Mouse (Mus musculus) embryonic facial prominence, embryonic 15.5 days (tissue): ENCODE data around the gene Btc. TPM values are rescaled to one million over a fixed set of nuclear protein-coding genes. Genes with fewer than 3 reads are reported as not detected.

Experiments used
- ATAC-seq: fragments of 200-750 bp; cut with Nextera tagmentation; 2 replicates; pipeline ENCODE4 v1.8.0; 2017; ENCODE audit warnings: low read depth, moderate TSS enrichment; ENCODE audit not compliant: insufficient number of reproducible peaks, low FRiP score, low TSS enrichment
- H3K27ac ChIP-seq: fragments of 300-500 bp; sonication (generic); replicated peaks from 2 replicates; pipeline ENCODE4 v1.5.1; 2015; ENCODE audit warnings: mild to moderate bottlenecking, inconsistent platforms
- H3K27me3 ChIP-seq: fragments of 300-500 bp; sonication (generic); 2 replicates; pipeline ENCODE4 v1.6.1; 2015; ENCODE audit warnings: inconsistent platforms
- H3K36me3 ChIP-seq: fragments of 300-500 bp; sonication (generic); 2 replicates; pipeline ENCODE4 v1.6.1; 2015; ENCODE audit warnings: mild to moderate bottlenecking, inconsistent platforms
- H3K4me1 ChIP-seq: fragments of 300-500 bp; sonication (generic); 2 replicates; pipeline ENCODE4 v1.6.1; 2015; ENCODE audit warnings: inconsistent platforms
- H3K4me2 ChIP-seq: fragments of 300-500 bp; sonication (generic); replicated peaks from 2 replicates; pipeline ENCODE4 v1.6.1; 2015; ENCODE audit warnings: mild to moderate bottlenecking, inconsistent platforms
- H3K4me3 ChIP-seq: fragments of 300-500 bp; sonication (generic); replicated peaks from 2 replicates; pipeline ENCODE4 v1.5.1; 2015; ENCODE audit warnings: mild to moderate bottlenecking, inconsistent platforms
- H3K9ac ChIP-seq: fragments of 300-500 bp; sonication (generic); 2 replicates; pipeline ENCODE4 v1.6.1; 2015; ENCODE audit warnings: inconsistent platforms
- H3K9me3 ChIP-seq: fragments of 300-500 bp; sonication (generic); replicated peaks from 2 replicates; pipeline ENCODE4 v1.6.1; 2016; ENCODE audit warnings: inconsistent platforms
- WGBS: fragments of 180-500 bp; shearing (Covaris S2); methylation state at CpG from one replicate; pipeline ENCODE4 v1.1.7; 2015; 5-methylcytosine and 5-hydroxymethylcytosine counted together
- polyA plus RNA-seq: library from polyadenylated mRNA; unstranded; fragments of >200 nt; fragmentation: Nextera tagmentation; extraction: Ambion mirVana; gene quantifications from 2 replicates; pipeline ENCODE4 v1.2.1, GENCODE M21; 2015

Btc gene
- polyA plus RNA-seq, 1 experiment from 2014 or later: 3.2 TPM

DNA sequence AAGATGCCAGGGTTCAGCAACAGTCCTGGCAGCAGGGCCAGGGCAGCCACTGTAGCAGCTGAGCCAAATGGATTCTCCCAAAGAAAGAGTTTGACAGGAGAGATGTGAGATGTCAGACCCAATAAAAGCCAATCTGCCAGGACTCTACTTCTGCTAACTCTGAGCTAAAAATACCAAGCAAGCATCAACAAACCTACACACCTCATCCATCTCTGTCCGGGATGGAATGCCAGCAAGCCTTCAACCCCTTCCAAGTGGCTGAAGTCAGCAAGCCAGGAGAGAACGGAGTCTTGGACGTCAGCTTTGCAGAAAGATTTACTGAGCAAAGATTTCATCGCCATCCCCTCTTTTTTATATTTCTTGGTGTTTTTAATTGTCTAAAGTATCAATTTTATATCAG is 88.8 kb downstream of the Btc start:
- Histone ChIP-seq H3K27ac (no peak overlapping the region), H3K4me2 (no peak overlapping the region), H3K9ac (no peak overlapping the region), H3K9me3 (no peaks in the 10 kb centered on the region), H3K4me1 (no peaks in the 10 kb centered on the region), H3K36me3 (no peaks in the 10 kb centered on the region), H3K27me3 (no peaks in the 10 kb centered on the region), H3K4me3 (no peak overlapping the region)
- 89% methylated on average over 4 of the region's 4 CpGs for WGBS
- ATAC-seq: no peak

DNA sequence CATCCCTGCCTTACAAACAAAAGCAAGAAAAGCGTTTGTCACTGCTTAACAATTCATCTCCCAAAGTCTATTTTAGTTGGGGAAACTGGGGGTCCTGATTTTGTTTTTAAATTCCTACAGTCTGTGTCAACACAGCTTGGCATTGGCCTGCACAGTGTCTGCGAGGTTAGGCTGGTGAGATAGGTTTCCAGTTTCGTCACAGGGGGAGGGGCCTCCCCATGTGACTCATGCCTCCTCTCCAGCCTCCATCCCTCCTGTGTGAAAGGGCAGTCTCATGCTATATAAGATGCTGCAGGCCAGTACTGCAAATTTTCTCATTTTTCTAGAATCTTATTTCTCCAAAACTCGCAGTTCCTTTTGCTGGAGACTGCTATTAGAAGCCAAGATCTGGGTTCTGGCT is 91.0 kb downstream of the Btc start:
- H3K9me3 ChIP-seq: no peaks in the 10 kb centered on the region
- H3K36me3 ChIP-seq: no peaks in the 10 kb centered on the region
- no peak overlapping the region for H3K4me2 ChIP-seq
- 39% methylated on average over 4 of the region's 4 CpGs for WGBS
- no peak overlapping the region for H3K27ac ChIP-seq
- H3K4me3 ChIP-seq: no peak overlapping the region
- H3K27me3 ChIP-seq: no peaks in the 10 kb centered on the region
- H3K4me1 ChIP-seq: no peaks in the 10 kb centered on the region
- ATAC-seq: no peak
- H3K9ac ChIP-seq: no peak overlapping the region

DNA sequence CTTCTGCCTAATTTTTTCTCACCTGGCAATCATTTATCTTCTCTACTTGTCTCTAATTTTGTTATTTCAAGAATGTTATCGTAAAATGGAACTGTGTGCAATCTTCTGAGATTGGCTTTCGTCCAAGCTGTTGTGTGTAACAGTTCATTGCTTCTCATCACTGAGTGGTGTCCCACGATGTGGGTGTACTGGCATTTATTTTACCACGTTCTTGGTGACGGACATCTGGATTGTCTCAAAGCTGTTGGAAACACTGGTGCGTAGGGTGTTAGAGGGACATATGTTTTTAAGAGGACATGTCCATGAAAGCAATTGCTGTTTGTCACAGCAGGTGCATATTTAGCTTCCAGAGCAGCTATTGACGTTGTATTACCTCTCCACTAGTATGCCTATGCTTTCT is 94.2 kb downstream of the Btc start:
- 61% methylated on average over 7 of the region's 7 CpGs for WGBS
- Histone ChIP-seq H3K9me3 (no peaks in the 10 kb centered on the region), H3K4me1 (no peaks in the 10 kb centered on the region), H3K4me3 (no peak overlapping the region), H3K27me3 (no peaks in the 10 kb centered on the region), H3K4me2 (no peak overlapping the region), H3K27ac (no peak overlapping the region), H3K9ac (no peak overlapping the region), H3K36me3 (no peaks in the 10 kb centered on the region)
- no peak for ATAC-seq

DNA sequence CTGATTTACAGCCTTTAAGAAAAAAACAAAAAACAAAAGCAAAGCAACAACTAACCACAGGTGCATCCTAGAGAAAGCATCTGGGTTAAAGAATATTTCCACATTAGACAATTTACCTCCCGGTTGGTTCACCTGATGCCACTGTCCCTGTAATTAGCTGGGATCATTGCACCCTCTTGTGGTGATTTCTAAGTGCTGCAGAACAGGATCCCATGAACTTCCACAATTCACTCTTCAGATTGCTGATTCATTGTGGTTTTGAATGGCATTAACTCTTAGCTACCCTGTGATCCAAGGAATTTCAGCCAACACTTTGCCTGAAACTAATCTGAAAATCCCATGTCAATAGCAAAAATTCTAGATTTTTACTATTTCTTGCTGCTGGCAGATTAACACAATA is 94.9 kb downstream of the Btc start:
- Histone ChIP-seq H3K27me3 (no peaks in the 10 kb centered on the region), H3K9me3 (no peaks in the 10 kb centered on the region), H3K4me2 (no peak overlapping the region), H3K9ac (no peak overlapping the region), H3K27ac (no peak overlapping the region), H3K4me3 (no peak overlapping the region), H3K4me1 (no peaks in the 10 kb centered on the region), H3K36me3 (no peaks in the 10 kb centered on the region)
- no peak for ATAC-seq
- 0% methylated on average over 1 of the region's 1 CpGs for WGBS

Other genes starting within 250 kb of the Btc start
- 25.9 and 28.3 TPM in 2 replicates for gene Parm1, start 114.6 kb upstream of the Btc start, polyA plus RNA-seq